Comparison of ENCODE assay signal across 11 mouse cellular contexts in the genomic region with DNA sequence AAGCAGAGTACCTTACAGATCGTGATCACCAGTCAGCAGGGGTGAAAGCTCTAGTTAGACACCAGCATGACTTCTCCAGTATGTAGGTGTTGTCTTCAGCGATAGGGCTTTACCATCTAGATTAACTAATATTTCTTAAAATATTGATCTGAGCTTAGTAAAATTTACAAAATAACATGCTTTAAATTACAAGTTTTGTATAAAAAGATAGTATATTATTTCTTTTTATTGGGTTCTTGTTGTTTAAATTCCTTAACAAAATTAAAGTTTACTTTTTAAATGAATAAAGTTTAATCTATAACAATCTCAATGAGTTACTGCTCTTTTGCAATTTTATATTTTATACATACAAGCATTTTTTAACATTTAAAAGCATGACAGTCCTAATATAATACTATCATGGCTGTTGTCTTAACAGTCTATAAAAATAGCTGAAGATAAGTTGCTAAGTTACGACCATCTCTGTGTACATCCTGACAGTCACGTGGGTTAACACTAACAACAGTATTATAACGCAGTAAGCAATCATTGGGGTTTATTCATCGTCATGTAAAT. TPM values are rescaled to one million over a fixed set of nuclear protein-coding genes. Genes with fewer than 3 reads are reported as not detected.
DNase-seq lines count a peak whose midpoint lies in the region; ATAC-seq lines count a peak whose summit lies in the region.
"Not testable (repeated sequence)": the region's sequence is repeated elsewhere in the genome, so short reads cannot be mapped to it uniquely, and the experiment has no call there.
"Had no signal": no experiment of that assay in that cellular context is flagged by ENCODE, and none has a peak within 500 bp of the region (broad histone marks: within the 10 kb centered on the region; RNA-seq: fewer than 3 reads in every experiment).

No protein-coding gene starts in this region.

- peak; percentile 49 for ATAC-seq in activated CD4-positive, CD25-positive, alpha-beta regulatory T cell, adult 4 months
- peak; percentile 89 for ATAC-seq in forebrain, embryonic 12.5 days (ENCODE audit: low FRiP score)
- ATAC-seq in heart, embryonic 14.5 days (ENCODE audit: insufficient number of reproducible peaks, insufficient read depth, low FRiP score, low read depth): peak; percentile 78
- ATAC-seq in hindbrain, embryonic 16.5 days: peak; percentile 79
- peak; percentile 90 for ATAC-seq in kidney, embryonic 16.5 days (ENCODE audit: low FRiP score, low TSS enrichment)
- peak; percentile 61 for ATAC-seq in liver, embryonic 13.5 days (ENCODE audit: low read depth)
- ATAC-seq in midbrain, embryonic 11.5 days (ENCODE audit: low FRiP score): peak; percentile 89
- ATAC-seq in neural tube, embryonic 13.5 days (ENCODE audit: low read depth): peak; percentile 71

- H3K27me3 ChIP-seq in forebrain, embryonic 12.5 days; heart, embryonic 14.5 days (ENCODE audit: control insufficient read depth, insufficient read depth, low read length); hindbrain, embryonic 16.5 days (replicated peaks; ENCODE audit: control insufficient read depth, insufficient read depth, low read length); kidney, embryonic 16.5 days (ENCODE audit: insufficient read depth, low read length); liver, embryonic 13.5 days; midbrain, embryonic 11.5 days (ENCODE audit: control insufficient read depth, insufficient read depth, low read length); neural tube, embryonic 13.5 days: not testable (repeated sequence)

- H3K9me3 ChIP-seq in forebrain, embryonic 12.5 days: peaks cover 31% of the 10 kb centered on the region
- H3K9me3 ChIP-seq in heart, embryonic 14.5 days (ENCODE audit: control insufficient read depth, low read length): peaks cover 12% of the 10 kb centered on the region
- not testable (repeated sequence) for H3K9me3 ChIP-seq in hindbrain, embryonic 16.5 days (ENCODE audit: control insufficient read depth, low read length); kidney, embryonic 16.5 days (ENCODE audit: low read length)
- H3K9me3 ChIP-seq in liver, embryonic 13.5 days (replicated peaks): peaks cover 22% of the 10 kb centered on the region
- H3K9me3 ChIP-seq in midbrain, embryonic 11.5 days (ENCODE audit: control insufficient read depth, low read length): peaks cover 13% of the 10 kb centered on the region
- peaks cover 36% of the 10 kb centered on the region for H3K9me3 ChIP-seq in neural tube, embryonic 13.5 days

- H3K36me3 ChIP-seq in forebrain, embryonic 12.5 days (replicated peaks); heart, embryonic 14.5 days (ENCODE audit: control insufficient read depth, insufficient read depth, low read length); hindbrain, embryonic 16.5 days (ENCODE audit: control insufficient read depth, insufficient read depth, low read length); kidney, embryonic 16.5 days (ENCODE audit: insufficient read depth, low read length); liver, embryonic 13.5 days; midbrain, embryonic 11.5 days (ENCODE audit: control insufficient read depth, insufficient read depth, low read length); neural tube, embryonic 13.5 days: not testable (repeated sequence)

- not testable (repeated sequence) for DNase-seq in liver, embryonic 13.5 days
- DNase-seq in midbrain, embryonic 11.5 days (ENCODE audit: low spot score, missing footprints): peak; percentile 75

- not testable (repeated sequence) for H3K27ac ChIP-seq in forebrain, embryonic 12.5 days; heart, embryonic 14.5 days (replicated peaks in 1 of 2; ENCODE audit: control insufficient read depth in 1 of 2, insufficient read depth in 1 of 2, low read depth in 2 of 2, low read length in 2 of 2); hindbrain, embryonic 16.5 days (ENCODE audit: low read depth, low read length); kidney, embryonic 16.5 days (ENCODE audit: low read length); liver, embryonic 13.5 days; midbrain, embryonic 11.5 days (ENCODE audit: low read depth, low read length); neural tube, embryonic 13.5 days (replicated peaks)

- 77% methylated on average over 6 of the region's 6 CpGs for WGBS in forebrain, embryonic 12.5 days
- WGBS in heart, embryonic 14.5 days: 70% methylated on average over 6 of the region's 6 CpGs
- 84% methylated on average over 6 of the region's 6 CpGs for WGBS in hindbrain, embryonic 16.5 days
- WGBS in kidney, embryonic 16.5 days: 78% methylated on average over 6 of the region's 6 CpGs
- WGBS in liver, embryonic 13.5 days (ENCODE audit: insufficient replicate concordance): 63% methylated on average over 6 of the region's 6 CpGs
- 75% methylated on average over 6 of the region's 6 CpGs for WGBS in midbrain, embryonic 11.5 days
- 75% methylated on average over 6 of the region's 6 CpGs for WGBS in neural tube, embryonic 13.5 days

- H3K4me2 ChIP-seq in forebrain, embryonic 12.5 days; heart, embryonic 14.5 days (ENCODE audit: low read length); hindbrain, embryonic 16.5 days (ENCODE audit: low read length); kidney, embryonic 16.5 days (replicated peaks; ENCODE audit: low read depth, low read length); liver, embryonic 13.5 days; midbrain, embryonic 11.5 days; neural tube, embryonic 13.5 days: not testable (repeated sequence)

- H3K4me3 ChIP-seq in forebrain, embryonic 12.5 days (replicated peaks); heart, embryonic 14.5 days (ENCODE audit: control insufficient read depth in 1 of 2, insufficient read depth in 1 of 2, low read depth in 1 of 2, low read length in 2 of 2); hindbrain, embryonic 16.5 days (ENCODE audit: low read length); kidney, embryonic 16.5 days (ENCODE audit: low read length); liver, embryonic 13.5 days (replicated peaks); midbrain, embryonic 11.5 days (ENCODE audit: low read depth, low read length); neural tube, embryonic 13.5 days: not testable (repeated sequence)

- H3K9ac ChIP-seq in forebrain, embryonic 12.5 days; heart, embryonic 14.5 days (ENCODE audit: low read length); hindbrain, embryonic 16.5 days (ENCODE audit: low read depth, low read length); kidney, embryonic 16.5 days (replicated peaks; ENCODE audit: low read length); liver, embryonic 13.5 days; midbrain, embryonic 11.5 days (ENCODE audit: low read length); neural tube, embryonic 13.5 days: not testable (repeated sequence)

- H3K4me1 ChIP-seq in forebrain, embryonic 12.5 days; heart, embryonic 14.5 days (ENCODE audit: control insufficient read depth in 2 of 2, insufficient read depth in 2 of 2, low read length in 2 of 2); hindbrain, embryonic 16.5 days (ENCODE audit: control insufficient read depth, insufficient read depth, low read depth, low read length); kidney, embryonic 16.5 days (ENCODE audit: insufficient read depth, low read length); liver, embryonic 13.5 days (replicated peaks); midbrain, embryonic 11.5 days (ENCODE audit: control insufficient read depth, insufficient read depth, low read length); neural tube, embryonic 13.5 days (replicated peaks): not testable (repeated sequence)

RNA-seq across cellular contexts. Expression of a gene that starts 24.3 kb away (rescaled TPM):
- polyA plus RNA-seq in activated CD4-positive, CD25-positive, alpha-beta regulatory T cell, adult 4 months (2017; shearing (Covaris generic)): not detected
- polyA plus RNA-seq in forebrain, embryonic 12.5 days (2016; fragmentation: Nextera tagmentation; extraction: Ambion mirVana): not detected in 2 replicates
- polyA plus RNA-seq in heart, embryonic 14.5 days (2014; fragmentation: Nextera tagmentation; extraction: Ambion mirVana): not detected in 2 replicates
- not detected in 2 replicates for polyA plus RNA-seq in hindbrain, embryonic 16.5 days (2015; fragmentation: Nextera tagmentation; extraction: Ambion mirVana)
- polyA plus RNA-seq in kidney, embryonic 16.5 days (2015; fragmentation: Nextera tagmentation; extraction: Ambion mirVana): not detected in 2 replicates
- not detected in 2 replicates for polyA plus RNA-seq in liver, embryonic 13.5 days (2015; fragmentation: Nextera tagmentation; extraction: Ambion mirVana)
- polyA plus RNA-seq in midbrain, embryonic 11.5 days (2014; fragmentation: Nextera tagmentation; extraction: Ambion mirVana): not detected in 2 replicates
- polyA plus RNA-seq in neural tube, embryonic 13.5 days (2015; fragmentation: Nextera tagmentation; extraction: Ambion mirVana): not detected in 2 replicates
- polyA plus RNA-seq: kidney, adult 2 months; Patski had no signal

RNA-seq across cellular contexts. Expression of a gene that starts 32.9 kb away (rescaled TPM):
- not detected for polyA plus RNA-seq in activated CD4-positive, CD25-positive, alpha-beta regulatory T cell, adult 4 months (2017; shearing (Covaris generic))
- not detected in 2 replicates for polyA plus RNA-seq in forebrain, embryonic 12.5 days (2016; fragmentation: Nextera tagmentation; extraction: Ambion mirVana)
- not detected in 2 replicates for polyA plus RNA-seq in heart, embryonic 14.5 days (2014; fragmentation: Nextera tagmentation; extraction: Ambion mirVana)
- not detected in 2 replicates for polyA plus RNA-seq in hindbrain, embryonic 16.5 days (2015; fragmentation: Nextera tagmentation; extraction: Ambion mirVana)
- not detected in 2 replicates for polyA plus RNA-seq in kidney, embryonic 16.5 days (2015; fragmentation: Nextera tagmentation; extraction: Ambion mirVana)
- polyA plus RNA-seq in liver, embryonic 13.5 days (2015; fragmentation: Nextera tagmentation; extraction: Ambion mirVana): not detected in 2 replicates
- not detected in 2 replicates for polyA plus RNA-seq in midbrain, embryonic 11.5 days (2014; fragmentation: Nextera tagmentation; extraction: Ambion mirVana)
- polyA plus RNA-seq in neural tube, embryonic 13.5 days (2015; fragmentation: Nextera tagmentation; extraction: Ambion mirVana): not detected in 2 replicates
- polyA plus RNA-seq: kidney, adult 2 months; Patski; thymus, postnatal 0 days had no signal
